Mouse (Mus musculus) granulocyte monocyte progenitor cell, adult 5-6 weeks (primary cell): Measurements from ENCODE around the gene Hsd3b1. TPM values are rescaled to one million over a fixed set of nuclear protein-coding genes. Genes with fewer than 3 reads are reported as not detected.
"Not testable (repeated sequence)": the region's sequence is repeated elsewhere in the genome, so short reads cannot be mapped to it uniquely, and the experiment has no call there.

Experiments used
- ATAC-seq: replicated peaks from 2 replicates; pipeline ENCODE4 v1.8.0; 2016; ENCODE audit warnings: mild to moderate bottlenecking, moderate TSS enrichment, inconsistent platforms; ENCODE audit not compliant: poor library complexity, severe bottlenecking
- total RNA-seq, 2 experiments: library from RNA; stranded (forward) in 1 of 2; stranded (reverse) in 1 of 2; fragments of 200-712, 200-1000 nt in 1 of 2; fragments of >200 nt in 1 of 2; fragmentation: Nextera tagmentation in 1 of 2; gene quantifications; 2 replicates each; pipeline ENCODE4 v1.2.3; 2014 to 2017

The Hsd3b1 gene
- total RNA-seq (2014; fragmentation: Nextera tagmentation) (not detected in 2 replicates), total RNA-seq (2017) (not detected in 2 replicates)

- no peak for ATAC-seq
Observed at GRCm38 (mm10) chr3:98859576-98859975, at the start of gene Hsd3b1. Gene Hsd3b1 (minus strand): TSS chr3:98859794.

- ATAC-seq = no peak
Observed at GRCm38 (mm10) chr3:98897606-98898005, 38.0 kb upstream of the Hsd3b1 start.

GRCm38 (mm10) chr3:98895071-98895601, 35.5 kb upstream of the Hsd3b1 start:
- ATAC-seq = no peak

DNA sequence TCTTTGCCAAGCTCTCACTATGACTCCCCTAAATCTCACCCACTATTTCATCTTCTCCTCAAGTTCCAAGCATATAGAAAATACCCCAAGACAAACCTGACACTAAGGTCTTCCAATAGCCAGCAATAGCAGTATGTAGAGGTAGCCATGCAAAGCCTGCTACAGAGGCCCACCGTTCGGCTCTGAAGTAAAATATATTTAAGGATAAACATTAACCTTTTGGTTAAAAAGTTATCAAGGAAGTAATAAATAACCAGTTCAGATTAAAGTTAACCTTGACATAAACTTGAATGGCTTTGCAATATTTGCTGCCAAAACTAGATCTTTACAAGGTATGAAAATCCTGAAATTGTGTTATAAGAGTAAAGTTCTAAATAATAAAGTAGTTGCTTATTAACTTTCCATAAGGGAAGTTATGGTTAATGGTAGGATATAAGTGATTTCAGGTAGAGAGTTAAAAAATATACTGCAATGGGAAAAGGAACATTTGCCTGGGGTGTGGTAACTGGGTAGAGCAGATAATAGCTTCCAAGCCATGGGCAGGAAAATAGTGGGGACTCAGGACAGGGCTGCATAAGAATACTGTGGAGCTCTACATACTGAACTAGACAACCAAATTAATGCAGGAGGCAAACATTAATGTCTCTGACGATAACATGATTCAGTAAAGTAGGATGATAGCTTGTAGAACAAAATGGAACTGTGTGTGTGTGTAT, 33.6 kb upstream of the Hsd3b1 start, which contains the start of gene Hao2:
TSS of gene Hao2 (minus strand) at position 183 of the 716 bp plus-strand sequence.
- ATAC-seq = no peak

DNA sequence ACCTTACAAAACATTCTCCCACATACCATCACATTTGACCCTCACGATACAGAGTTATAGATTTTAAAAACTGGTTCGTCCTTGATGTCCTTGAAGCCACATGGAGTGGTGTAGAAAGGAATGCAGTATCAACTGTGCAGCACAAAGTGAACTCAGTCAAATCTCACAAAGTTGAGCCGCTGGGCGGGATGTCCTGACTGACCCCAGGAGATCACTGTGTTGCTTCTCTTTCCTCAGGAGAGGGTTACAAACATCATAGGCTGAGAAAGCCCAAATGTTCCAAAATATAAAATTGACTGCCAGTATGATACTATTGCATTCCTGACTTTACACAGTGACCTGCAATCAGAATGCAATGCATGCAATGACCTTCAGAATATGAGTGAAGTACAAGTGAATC, 30.8 kb upstream of the Hsd3b1 start:
- ATAC-seq = no peak

DNA sequence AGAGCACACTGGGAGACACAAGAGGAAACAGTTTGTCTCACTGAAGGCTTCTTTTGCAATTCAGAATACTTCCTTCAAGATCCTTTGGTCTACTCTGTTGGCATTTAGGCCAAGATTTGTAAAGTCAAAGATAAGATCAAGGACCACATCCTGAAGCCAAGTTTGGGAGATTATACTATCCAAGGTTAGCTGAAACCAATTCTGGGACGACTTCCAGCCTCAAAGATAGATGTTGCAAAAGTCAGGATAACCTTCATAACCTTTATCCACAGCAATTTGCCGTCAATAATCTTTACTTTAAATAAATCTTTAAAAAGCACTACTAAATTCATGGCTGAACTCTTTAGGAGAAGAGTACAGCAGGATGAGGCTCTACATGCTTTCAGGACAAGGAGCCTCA, 28.6 kb upstream of the Hsd3b1 start:
- no peak for ATAC-seq

GRCm38 (mm10) chr3:98880831-98881230, 21.2 kb upstream of the Hsd3b1 start:
- ATAC-seq = no peak

GRCm38 (mm10) chr3:98880216-98880615, 20.6 kb upstream of the Hsd3b1 start:
- ATAC-seq = no peak

GRCm38 (mm10) chr3:98868219-98868618, 8.6 kb upstream of the Hsd3b1 start:
- no peak for ATAC-seq

GRCm38 (mm10) chr3:98862800-98863199, 3.2 kb upstream of the Hsd3b1 start:
- ATAC-seq = no peak

GRCm38 (mm10) chr3:98858051-98858450, 1.5 kb downstream of the Hsd3b1 start:
- no peak for ATAC-seq

- no peak for ATAC-seq
Observed at GRCm38 (mm10) chr3:98856892-98857291, 2.7 kb downstream of the Hsd3b1 start.

DNA sequence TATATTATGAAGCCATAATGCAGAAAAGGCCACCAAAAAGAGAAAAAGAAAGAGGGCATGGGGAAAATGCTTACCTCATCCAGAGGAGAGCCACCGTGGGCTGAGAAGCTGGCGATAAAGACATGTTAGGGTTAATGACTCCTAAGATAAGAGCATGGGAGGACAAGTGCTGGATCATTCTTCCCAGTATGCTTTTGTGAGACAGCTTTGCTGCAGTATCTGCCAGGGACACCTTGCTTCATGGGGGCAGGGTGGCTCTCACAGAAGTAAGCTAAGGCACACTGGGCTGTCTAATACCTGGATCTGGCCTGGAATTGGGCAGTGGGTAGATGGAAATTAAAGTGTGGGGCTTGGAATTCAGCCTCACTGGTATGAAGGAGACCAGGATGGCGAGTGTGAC, 4.4 kb downstream of the Hsd3b1 start:
- no peak for ATAC-seq

- ATAC-seq = no peak
Observed at GRCm38 (mm10) chr3:98853685-98854084, 5.9 kb downstream of the Hsd3b1 start.

DNA sequence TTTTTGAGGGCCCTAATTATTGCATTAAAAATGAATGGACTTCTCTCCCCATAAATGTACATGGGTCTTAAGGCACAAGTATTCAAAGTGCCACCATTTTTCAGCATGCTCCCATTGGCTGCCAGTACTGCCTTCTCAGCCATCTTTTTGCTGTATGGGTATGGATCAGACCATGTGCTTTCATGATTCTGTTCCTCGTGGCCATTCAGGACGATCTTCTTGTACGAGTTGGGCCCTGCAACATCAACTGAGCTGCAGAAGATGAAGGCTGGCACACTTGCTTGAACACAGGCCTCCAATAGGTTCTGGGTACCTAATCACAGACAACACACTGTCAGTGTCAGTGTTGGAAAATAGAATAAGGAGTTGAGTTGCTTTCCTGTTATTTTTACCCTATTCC, 6.5 kb downstream of the Hsd3b1 start:
- ATAC-seq = no peak

DNA sequence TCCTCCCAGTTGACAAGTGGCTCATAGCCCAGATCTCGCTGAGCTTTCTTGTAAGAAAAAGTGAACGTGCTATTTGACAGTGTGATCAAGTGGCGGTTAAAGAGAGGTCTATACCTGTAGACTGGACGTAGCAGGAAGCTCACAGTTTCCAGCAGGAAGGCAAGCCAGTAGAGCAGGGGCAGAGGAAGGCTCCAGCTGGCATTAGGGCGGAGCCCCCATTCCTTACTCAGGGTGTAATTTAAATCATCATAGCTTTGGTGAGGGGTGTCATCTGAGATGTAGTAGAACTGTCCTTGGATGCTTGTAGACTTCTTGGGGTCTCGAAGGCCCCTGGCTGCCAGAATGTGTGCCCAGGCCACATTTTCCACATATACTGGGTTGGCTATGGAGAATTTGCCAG, 7.0 kb downstream of the Hsd3b1 start:
- no peak for ATAC-seq

- ATAC-seq = no peak
Observed at GRCm38 (mm10) chr3:98851853-98852252, 7.7 kb downstream of the Hsd3b1 start.

- no peak for ATAC-seq
Observed at GRCm38 (mm10) chr3:98850262-98850661, 9.3 kb downstream of the Hsd3b1 start.

DNA sequence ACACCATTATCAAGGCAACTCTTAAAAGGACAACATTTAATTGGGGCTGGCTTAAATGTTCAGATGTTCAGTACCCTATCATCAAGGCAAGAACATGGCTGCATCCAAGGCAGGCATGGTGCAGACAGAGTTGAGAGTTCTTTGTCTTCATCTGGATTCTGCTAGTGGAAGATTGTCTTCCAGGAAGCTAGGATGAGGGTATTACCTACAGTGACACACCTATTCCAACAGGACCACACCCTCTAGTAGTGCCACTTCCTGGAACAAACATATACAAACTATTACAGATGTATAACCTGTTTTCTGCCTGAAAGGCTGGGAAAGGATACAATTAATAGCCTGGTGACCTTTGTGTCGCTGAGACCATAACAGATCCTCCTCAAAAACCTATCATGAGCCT, 10.7 kb downstream of the Hsd3b1 start:
- ATAC-seq = no peak

GRCm38 (mm10) chr3:98814101-98814670, 45.4 kb downstream of the Hsd3b1 start, which contains the start of gene Hsd3b6:
Gene Hsd3b6 (minus strand): TSS chr3:98814443.
- ATAC-seq = no peak

- not testable (repeated sequence) for ATAC-seq
Observed at GRCm38 (mm10) chr3:98812653-98813052, 46.9 kb downstream of the Hsd3b1 start.

GRCm38 (mm10) chr3:98805032-98805431, 54.6 kb downstream of the Hsd3b1 start:
- ATAC-seq = not testable (repeated sequence)
